In the genomic region with DNA sequence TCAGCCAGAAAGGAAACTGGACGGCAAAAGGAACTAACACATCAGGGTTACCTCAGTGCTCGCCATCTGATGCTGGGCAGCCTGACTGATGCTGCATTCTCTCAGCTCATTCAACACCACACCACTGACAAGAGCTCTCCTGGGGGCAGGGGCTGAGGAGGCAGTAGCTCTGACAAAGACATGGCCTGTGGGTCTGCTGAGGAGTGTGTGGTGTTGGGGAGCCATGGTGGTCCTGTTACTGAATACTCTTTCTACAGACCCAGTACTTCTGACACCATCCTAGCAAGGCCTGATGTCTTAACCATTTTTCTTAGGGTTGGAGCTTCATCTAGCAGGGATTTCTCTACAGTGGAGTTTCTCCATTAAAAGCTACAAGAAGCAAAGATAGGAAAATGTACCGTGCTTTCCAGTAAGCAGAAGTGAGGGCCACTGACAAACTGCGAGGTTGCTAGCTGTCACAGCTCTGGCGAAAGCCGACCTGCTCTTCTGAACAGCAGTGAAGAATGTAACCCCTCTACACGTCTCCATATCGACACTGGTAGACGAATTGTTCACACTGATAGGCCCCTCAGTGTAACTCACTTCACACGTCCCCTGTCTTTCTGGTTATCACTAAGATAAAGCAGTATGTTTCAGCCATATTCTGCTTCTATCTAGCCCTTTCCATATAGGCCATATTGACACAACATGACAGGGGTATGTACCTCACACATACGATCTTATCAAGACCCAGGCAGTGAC, we compare ENCODE assay signal across 20 mouse cellular contexts.
DNase-seq lines count a peak whose midpoint lies in the region; ATAC-seq and TF ChIP-seq lines count a peak whose summit lies in the region.
"Had no signal": no experiment of that assay in that cellular context is flagged by ENCODE, and none has a peak within 500 bp of the region (broad histone marks: within the 10 kb centered on the region; RNA-seq: fewer than 3 reads in every experiment).

No protein-coding gene starts in this region.

- peak overlapping the region; percentile 85 for H3K27ac ChIP-seq in heart, embryonic 10.5 days
- no peak overlapping the region for H3K27ac ChIP-seq in hindbrain, embryonic 11.5 days (ENCODE audit: low read depth, low read length)
- H3K27ac ChIP-seq in hindbrain, embryonic 16.5 days (ENCODE audit: low read depth, low read length) = no peak overlapping the region
- no peak overlapping the region for H3K27ac ChIP-seq in midbrain, embryonic 12.5 days (replicated peaks)
- H3K27ac ChIP-seq in midbrain, embryonic 15.5 days = no peak overlapping the region
- H3K27ac ChIP-seq in liver, embryonic 16.5 days (ENCODE audit: low read length) = no peak overlapping the region
- no peak overlapping the region for H3K27ac ChIP-seq in intestine, postnatal 0 days (ENCODE audit: low read depth, low read length)
- H3K27ac ChIP-seq: embryonic facial prominence, embryonic 15.5 days; forebrain, embryonic 12.5 days had no signal

- intact Hi-C loops in heart, postnatal 14 days (cut with DNase I) = no loop called here

- no peaks in the 10 kb centered on the region for H3K27me3 ChIP-seq in heart, embryonic 10.5 days (ENCODE audit: insufficient read depth, poor library complexity, severe bottlenecking)
- no peaks in the 10 kb centered on the region for H3K27me3 ChIP-seq in hindbrain, embryonic 11.5 days (ENCODE audit: control insufficient read depth, insufficient read depth, low read length)
- no peaks in the 10 kb centered on the region for H3K27me3 ChIP-seq in hindbrain, embryonic 16.5 days (replicated peaks; ENCODE audit: control insufficient read depth, insufficient read depth, low read length)
- H3K27me3 ChIP-seq in midbrain, embryonic 12.5 days = no peaks in the 10 kb centered on the region
- H3K27me3 ChIP-seq in midbrain, embryonic 15.5 days (replicated peaks) = no peaks in the 10 kb centered on the region
- H3K27me3 ChIP-seq in liver, embryonic 16.5 days (ENCODE audit: control insufficient read depth, insufficient read depth, low read depth, low read length) = no peaks in the 10 kb centered on the region
- no peaks in the 10 kb centered on the region for H3K27me3 ChIP-seq in intestine, postnatal 0 days (replicated peaks; ENCODE audit: control insufficient read depth, insufficient read depth, low read length)
- H3K27me3 ChIP-seq: embryonic facial prominence, embryonic 15.5 days; forebrain, embryonic 12.5 days; megakaryocyte, embryonic 14.5 days had no signal

- 29% methylated on average over 11 of the region's 11 CpGs for WGBS in heart, embryonic 10.5 days
- WGBS in hindbrain, embryonic 11.5 days = 55% methylated on average over 11 of the region's 11 CpGs
- 72% methylated on average over 11 of the region's 11 CpGs for WGBS in hindbrain, embryonic 16.5 days
- WGBS in midbrain, embryonic 12.5 days = 84% methylated on average over 11 of the region's 11 CpGs
- 79% methylated on average over 11 of the region's 11 CpGs for WGBS in midbrain, embryonic 15.5 days
- 47% methylated on average over 11 of the region's 11 CpGs for WGBS in liver, embryonic 16.5 days (ENCODE audit: insufficient replicate concordance)
- WGBS in intestine, postnatal 0 days = 83% methylated on average over 11 of the region's 11 CpGs

- H3K4me1 ChIP-seq in heart, embryonic 10.5 days = peaks cover 45% of the 10 kb centered on the region
- H3K4me1 ChIP-seq in hindbrain, embryonic 11.5 days (replicated peaks; ENCODE audit: control insufficient read depth, insufficient read depth, low read length) = no peaks in the 10 kb centered on the region; the same call in 1 of the 2 replicates
- H3K4me1 ChIP-seq in hindbrain, embryonic 16.5 days (ENCODE audit: control insufficient read depth, insufficient read depth, low read depth, low read length) = no peaks in the 10 kb centered on the region
- 0 out of 2 replicates have a peak, but pooled peaks cover 8% of the 10 kb centered on the region for H3K4me1 ChIP-seq in midbrain, embryonic 12.5 days
- H3K4me1 ChIP-seq in midbrain, embryonic 15.5 days = no peaks in the 10 kb centered on the region; the same call in 1 of the 2 replicates
- peaks cover 4% of the 10 kb centered on the region; the same call in 1 of the 2 replicates for H3K4me1 ChIP-seq in liver, embryonic 16.5 days (ENCODE audit: control insufficient read depth, low read depth, low read length)
- 0 out of 2 replicates have a peak, but pooled peaks cover 3% of the 10 kb centered on the region for H3K4me1 ChIP-seq in intestine, postnatal 0 days (replicated peaks; ENCODE audit: control insufficient read depth, insufficient read depth, low read length)

- DNase-seq in heart, embryonic 10.5 days (ENCODE audit: low spot score) = peak; percentile 84
- no peak for DNase-seq in heart, postnatal 14 days
- DNase-seq in hindbrain, embryonic 11.5 days (ENCODE audit: low spot score) = no peak
- DNase-seq: adrenal gland, adult 2 months; cerebellum, adult 2 months; kidney, adult 8-10 months; kidney, postnatal 4 days; left cerebral cortex, postnatal 4 days; right cerebral cortex, adult 18-20 months; thymus, adult 2 months had no signal

- no peaks in the 10 kb centered on the region for H3K36me3 ChIP-seq in heart, embryonic 10.5 days
- no peaks in the 10 kb centered on the region for H3K36me3 ChIP-seq in hindbrain, embryonic 11.5 days (ENCODE audit: control insufficient read depth, insufficient read depth, low read length)
- H3K36me3 ChIP-seq in hindbrain, embryonic 16.5 days (ENCODE audit: control insufficient read depth, insufficient read depth, low read length) = no peaks in the 10 kb centered on the region
- H3K36me3 ChIP-seq in midbrain, embryonic 12.5 days = peaks cover 10% of the 10 kb centered on the region; the same call in 1 of the 2 replicates
- H3K36me3 ChIP-seq in midbrain, embryonic 15.5 days (replicated peaks) = 0 out of 2 replicates have a peak, but pooled peaks cover 3% of the 10 kb centered on the region
- no peaks in the 10 kb centered on the region for H3K36me3 ChIP-seq in liver, embryonic 16.5 days (ENCODE audit: control insufficient read depth, insufficient read depth)
- peaks cover 6% of the 10 kb centered on the region; the same call in 1 of the 2 replicates for H3K36me3 ChIP-seq in intestine, postnatal 0 days (ENCODE audit: control insufficient read depth, insufficient read depth)
- H3K36me3 ChIP-seq: forebrain, embryonic 12.5 days had no signal

- no peak overlapping the region for H3K9ac ChIP-seq in hindbrain, embryonic 11.5 days (ENCODE audit: low read depth, low read length)
- no peak overlapping the region for H3K9ac ChIP-seq in hindbrain, embryonic 16.5 days (ENCODE audit: low read depth, low read length)
- H3K9ac ChIP-seq in midbrain, embryonic 12.5 days (replicated peaks) = no peak overlapping the region
- H3K9ac ChIP-seq in midbrain, embryonic 15.5 days = no peak overlapping the region
- H3K9ac ChIP-seq in liver, embryonic 16.5 days (ENCODE audit: low read depth, low read length) = no peak overlapping the region
- no peak overlapping the region for H3K9ac ChIP-seq in intestine, postnatal 0 days (ENCODE audit: low read depth, low read length)
- H3K9ac ChIP-seq: embryonic facial prominence, embryonic 15.5 days; forebrain, embryonic 12.5 days had no signal

- TF ChIP-seq CTCF in intestine, postnatal 0 days (IDR thresholded peaks at IDR 0.05; ENCODE audit: low read depth) = no peak

- H3K4me3 ChIP-seq in heart, embryonic 10.5 days = no peak overlapping the region
- H3K4me3 ChIP-seq in hindbrain, embryonic 11.5 days (ENCODE audit: low read depth, low read length) = no peak overlapping the region
- H3K4me3 ChIP-seq in hindbrain, embryonic 16.5 days (ENCODE audit: low read length) = no peak overlapping the region
- H3K4me3 ChIP-seq in midbrain, embryonic 12.5 days = no peak overlapping the region
- H3K4me3 ChIP-seq in midbrain, embryonic 15.5 days = no peak overlapping the region
- no peak overlapping the region for H3K4me3 ChIP-seq in liver, embryonic 16.5 days (ENCODE audit: low read depth, low read length)
- no peak overlapping the region for H3K4me3 ChIP-seq in intestine, postnatal 0 days (ENCODE audit: low read depth, low read length)
- H3K4me3 ChIP-seq: embryonic facial prominence, embryonic 15.5 days; forebrain, embryonic 12.5 days; megakaryocyte, embryonic 14.5 days; myocyte had no signal

- H3K4me2 ChIP-seq in hindbrain, embryonic 11.5 days (replicated peaks; ENCODE audit: low read depth, low read length) = no peak overlapping the region
- H3K4me2 ChIP-seq in hindbrain, embryonic 16.5 days (ENCODE audit: low read length) = no peak overlapping the region
- no peak overlapping the region for H3K4me2 ChIP-seq in midbrain, embryonic 12.5 days (replicated peaks)
- no peak overlapping the region for H3K4me2 ChIP-seq in midbrain, embryonic 15.5 days
- no peak overlapping the region for H3K4me2 ChIP-seq in liver, embryonic 16.5 days (ENCODE audit: low read depth, low read length)
- H3K4me2 ChIP-seq in intestine, postnatal 0 days (replicated peaks; ENCODE audit: low read depth) = no peak overlapping the region
- H3K4me2 ChIP-seq: embryonic facial prominence, embryonic 15.5 days; forebrain, embryonic 12.5 days had no signal

- no peaks in the 10 kb centered on the region for H3K9me3 ChIP-seq in heart, embryonic 10.5 days
- H3K9me3 ChIP-seq in hindbrain, embryonic 11.5 days (ENCODE audit: control insufficient read depth, low read length) = no peaks in the 10 kb centered on the region
- no peaks in the 10 kb centered on the region for H3K9me3 ChIP-seq in hindbrain, embryonic 16.5 days (ENCODE audit: control insufficient read depth, low read length)
- no peaks in the 10 kb centered on the region for H3K9me3 ChIP-seq in midbrain, embryonic 12.5 days
- no peaks in the 10 kb centered on the region for H3K9me3 ChIP-seq in midbrain, embryonic 15.5 days
- H3K9me3 ChIP-seq in liver, embryonic 16.5 days (replicated peaks; ENCODE audit: control insufficient read depth, low read length) = no peaks in the 10 kb centered on the region
- no peaks in the 10 kb centered on the region for H3K9me3 ChIP-seq in intestine, postnatal 0 days (ENCODE audit: control insufficient read depth)
- H3K9me3 ChIP-seq: embryonic facial prominence, embryonic 15.5 days; forebrain, embryonic 12.5 days; G1E; megakaryocyte, embryonic 14.5 days had no signal

- ATAC-seq in hindbrain, embryonic 11.5 days (ENCODE audit: low FRiP score) = peak; percentile 50
- ATAC-seq in hindbrain, embryonic 16.5 days = no peak
- ATAC-seq in midbrain, embryonic 12.5 days (ENCODE audit: low FRiP score, low read depth) = 0 out of 2 replicates have a peak, but pooled peaks have one; percentile 5
- ATAC-seq in midbrain, embryonic 15.5 days (replicated peaks) = no peak
- ATAC-seq in liver, embryonic 16.5 days (ENCODE audit: low read depth) = peak; percentile 70
- ATAC-seq in intestine, postnatal 0 days = no peak

Comparison
In these comparisons a context has a peak if more than half of its experiments do, and no peak if none do; other contexts are left out.
1. ATAC-seq: peak in hindbrain, embryonic 11.5 days (single experiment), midbrain, embryonic 12.5 days (single experiment) and liver, embryonic 16.5 days (single experiment); none in hindbrain, embryonic 16.5 days (single experiment), midbrain, embryonic 15.5 days (single experiment) and intestine, postnatal 0 days (single experiment).